Mouse (Mus musculus) heart, embryonic 11.5 days (tissue): ENCODE results near the gene Ppp1cb. TPM values are rescaled to one million over a fixed set of nuclear protein-coding genes. Genes with fewer than 3 reads are reported as not detected.
A peak's percentile ranks its signal among the peaks of the same experiment; 100 is the strongest.

ENCODE experiments used
- ATAC-seq: fragments of 200-750 bp; cut with Nextera tagmentation; replicated peaks from 2 replicates; pipeline ENCODE4 v1.8.0; 2017; ENCODE audit warnings: moderate library complexity; ENCODE audit not compliant: insufficient number of reproducible peaks, low FRiP score, low TSS enrichment
- H3K27ac ChIP-seq: fragments of 300-500 bp; sonication (generic); 2 replicates; pipeline ENCODE4 v1.5.1; 2014; ENCODE audit warnings: mild to moderate bottlenecking, low read depth, low read length
- H3K27me3 ChIP-seq: fragments of 300-500 bp; sonication (generic); 2 replicates; pipeline ENCODE4 v1.6.1; 2014; ENCODE audit warnings: mild to moderate bottlenecking, low read length, mixed read lengths; ENCODE audit not compliant: control insufficient read depth, insufficient read depth
- H3K36me3 ChIP-seq: fragments of 300-500 bp; sonication (generic); 2 replicates; pipeline ENCODE4 v1.6.1; 2014; ENCODE audit warnings: mild to moderate bottlenecking, low read length, moderate library complexity, mixed read lengths; ENCODE audit not compliant: control insufficient read depth, insufficient read depth
- H3K4me1 ChIP-seq: fragments of 300-500 bp; sonication (generic); 2 replicates; pipeline ENCODE4 v1.6.1; 2014; ENCODE audit warnings: low read length; ENCODE audit not compliant: control insufficient read depth, insufficient read depth
- H3K4me2 ChIP-seq: fragments of 300-500 bp; sonication (generic); 2 replicates; pipeline ENCODE4 v1.6.1; 2014; ENCODE audit warnings: mild to moderate bottlenecking, moderate library complexity
- H3K4me3 ChIP-seq: fragments of 300-500 bp; sonication (generic); 2 replicates; pipeline ENCODE4 v1.5.1; 2014; ENCODE audit warnings: low read depth, low read length
- H3K9ac ChIP-seq: fragments of 300-500 bp; sonication (generic); 2 replicates; pipeline ENCODE4 v1.6.1; 2014; ENCODE audit warnings: mild to moderate bottlenecking, low read depth, low read length, moderate library complexity
- H3K9me3 ChIP-seq: fragments of 300-500 bp; sonication (generic); replicated peaks from 2 replicates; pipeline ENCODE4 v1.6.1; 2016; ENCODE audit warnings: low read length; ENCODE audit not compliant: control insufficient read depth
- WGBS: fragments of 180-500 bp; shearing (Covaris S2); extraction: QIAGEN DNeasy Blood & Tissue Kit; methylation state at CpG from one replicate; pipeline ENCODE4 v1.1.7; 2014; ENCODE audit not compliant: insufficient replicate concordance; 5-methylcytosine and 5-hydroxymethylcytosine counted together
- polyA plus RNA-seq: library from polyadenylated mRNA; unstranded; fragments of >200 nt; fragmentation: Nextera tagmentation; extraction: Ambion mirVana; gene quantifications from 2 replicates; pipeline ENCODE4 v1.2.1, GENCODE M21; 2014

The Ppp1cb gene
- polyA plus RNA-seq, 1 experiment from 2014 or later = 264 TPM

DNA sequence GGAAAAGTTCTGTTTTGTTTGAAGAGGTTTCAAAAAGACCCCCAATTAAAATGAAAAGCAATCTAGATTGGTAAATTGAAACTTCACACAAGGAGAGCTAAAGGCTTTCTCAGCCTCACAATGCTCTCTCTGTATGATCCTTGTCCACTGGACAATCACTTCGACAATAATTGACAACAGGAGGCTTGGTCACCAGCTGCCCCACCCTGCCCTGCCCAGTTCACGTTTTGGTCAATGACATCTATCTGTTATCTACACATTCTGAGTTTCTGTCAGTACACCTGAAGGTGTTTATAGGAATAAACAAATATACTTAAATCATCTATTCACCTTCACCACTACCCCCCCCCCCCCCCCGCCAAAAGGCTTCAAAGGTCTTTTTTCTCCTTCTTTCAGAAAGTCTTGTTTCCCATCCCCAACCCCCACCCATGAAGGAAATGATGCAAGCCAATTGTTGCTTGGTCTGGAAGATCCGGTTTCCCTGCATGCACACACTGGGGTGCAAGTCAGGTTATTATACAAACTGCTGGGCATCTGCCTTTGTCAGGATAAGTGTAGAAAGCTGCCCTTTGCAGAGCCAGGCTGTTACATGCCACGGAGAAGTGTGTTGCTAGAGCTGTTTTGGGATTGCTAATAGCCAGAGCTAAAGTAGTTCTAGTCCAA, 20.6 kb upstream of the Ppp1cb start:
- Histone ChIP-seq H3K4me1 (no peaks in the 10 kb centered on the region), H3K4me3 (no peak overlapping the region), H3K9ac (no peak overlapping the region), H3K4me2 (no peak overlapping the region), H3K27me3 (no peaks in the 10 kb centered on the region), H3K36me3 (no peaks in the 10 kb centered on the region), H3K27ac (no peak overlapping the region), H3K9me3 (no peaks in the 10 kb centered on the region)
- 52% methylated on average over 5 of the region's 5 CpGs for WGBS
- no peak for ATAC-seq

DNA sequence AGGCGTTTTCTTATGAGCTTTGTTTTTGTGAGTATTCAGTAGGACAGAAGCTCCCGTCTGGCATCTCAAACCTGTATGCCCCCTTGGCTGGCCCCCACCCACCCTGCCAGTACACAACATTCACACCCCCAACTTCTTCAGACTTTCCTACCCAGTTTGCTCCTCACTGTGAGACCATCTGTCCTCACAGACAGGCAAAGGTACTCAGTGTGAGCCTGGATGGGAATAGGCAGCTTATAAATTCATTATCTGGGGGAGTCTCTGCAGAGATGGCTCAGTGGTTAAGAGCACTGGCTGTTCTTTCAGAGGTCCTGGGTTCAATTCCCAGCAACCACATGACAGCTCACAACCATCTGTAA, 20.1 kb upstream of the Ppp1cb start:
- no peak for ATAC-seq
- H3K9ac ChIP-seq = no peak overlapping the region
- WGBS = 62% methylated on average over 2 of the region's 2 CpGs
- no peaks in the 10 kb centered on the region for H3K27me3 ChIP-seq
- H3K4me2 ChIP-seq = no peak overlapping the region
- no peak overlapping the region for H3K4me3 ChIP-seq
- no peak overlapping the region for H3K27ac ChIP-seq
- H3K9me3 ChIP-seq = no peaks in the 10 kb centered on the region
- H3K36me3 ChIP-seq = no peaks in the 10 kb centered on the region
- H3K4me1 ChIP-seq = no peaks in the 10 kb centered on the region

DNA sequence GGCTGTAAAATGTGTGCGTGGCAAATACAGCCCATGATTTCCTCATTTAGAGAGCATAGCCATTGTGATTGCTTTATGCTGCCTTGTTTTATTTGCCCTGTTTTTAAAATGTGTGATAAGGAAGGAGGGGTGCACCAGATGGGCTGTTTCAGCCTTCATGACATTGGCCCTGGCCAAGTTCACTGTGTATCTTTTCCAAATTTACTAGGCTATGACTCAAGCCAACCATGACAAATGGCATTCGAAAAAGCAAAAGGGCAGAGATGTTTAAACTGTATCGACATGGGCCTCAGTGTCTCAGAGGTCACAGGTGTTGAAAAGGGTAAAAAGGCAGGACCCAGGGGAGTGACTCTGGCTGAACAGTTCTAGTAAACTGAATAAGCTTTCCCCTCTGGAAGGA, 17.3 kb upstream of the Ppp1cb start:
- no peak for ATAC-seq
- Histone ChIP-seq H3K27ac (no peak overlapping the region), H3K4me3 (no peak overlapping the region), H3K9ac (no peak overlapping the region), H3K4me1 (peaks cover 1% of the 10 kb centered on the region; the same call in 1 of the 2 replicates), H3K9me3 (no peaks in the 10 kb centered on the region), H3K27me3 (no peaks in the 10 kb centered on the region), H3K4me2 (no peak overlapping the region), H3K36me3 (no peaks in the 10 kb centered on the region)
- WGBS = 66% methylated on average over 3 of the region's 3 CpGs

DNA sequence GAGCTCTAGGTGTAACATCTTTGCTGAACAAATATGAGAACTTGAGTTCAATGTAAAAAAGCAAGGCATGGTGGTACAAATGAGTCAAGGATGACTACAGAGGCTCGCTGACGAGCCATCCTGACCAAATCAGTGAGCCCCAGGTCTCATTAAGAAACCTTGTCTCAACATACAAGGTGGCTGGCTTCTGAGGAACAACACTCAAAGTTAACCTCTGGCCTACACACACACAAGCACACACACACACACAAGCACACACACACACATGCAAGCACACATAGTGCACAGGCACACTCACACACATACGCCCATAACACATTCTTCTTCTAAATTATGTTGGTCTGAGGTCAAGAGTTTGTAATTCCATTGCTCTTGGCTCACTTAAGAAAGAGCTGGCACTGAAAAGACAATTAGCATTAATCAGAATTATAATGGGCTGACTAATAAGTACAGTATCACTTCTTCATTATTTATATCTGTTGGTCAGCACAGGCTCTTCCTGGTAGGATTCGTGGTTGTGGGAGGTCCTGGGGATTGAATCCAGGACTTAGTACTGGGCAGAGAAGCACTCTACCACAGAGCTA, 16.6 kb upstream of the Ppp1cb start:
- H3K27me3 ChIP-seq = no peaks in the 10 kb centered on the region
- H3K9me3 ChIP-seq = no peaks in the 10 kb centered on the region
- WGBS = 84% methylated on average over 4 of the region's 4 CpGs
- no peak for ATAC-seq
- no peak overlapping the region for H3K4me3 ChIP-seq
- no peak overlapping the region for H3K9ac ChIP-seq
- H3K4me1 ChIP-seq = peaks cover 2% of the 10 kb centered on the region; the same call in 1 of the 2 replicates
- no peak overlapping the region for H3K4me2 ChIP-seq
- no peak overlapping the region for H3K27ac ChIP-seq
- H3K36me3 ChIP-seq = no peaks in the 10 kb centered on the region

DNA sequence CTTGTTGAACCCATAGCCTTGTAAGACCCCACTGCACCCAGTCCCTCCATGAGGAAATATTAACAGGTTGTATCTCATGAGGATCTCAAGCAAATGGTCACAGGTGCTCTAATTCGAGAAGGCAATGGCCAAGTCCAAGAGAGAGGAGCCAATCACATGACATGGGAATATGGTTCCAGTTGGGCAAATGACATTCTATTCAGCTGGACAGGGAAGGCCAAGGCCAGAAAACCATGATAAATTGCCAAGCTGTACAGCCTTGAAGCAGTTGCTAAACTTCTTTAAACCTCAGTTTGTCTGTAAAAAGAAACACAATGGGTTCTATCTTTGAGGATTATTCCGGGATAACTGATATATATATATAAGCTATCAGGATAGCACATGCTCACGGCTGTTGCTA, 14.7 kb upstream of the Ppp1cb start:
- no peaks in the 10 kb centered on the region for H3K9me3 ChIP-seq
- H3K36me3 ChIP-seq = no peaks in the 10 kb centered on the region
- H3K27ac ChIP-seq = no peak overlapping the region
- no peak overlapping the region for H3K9ac ChIP-seq
- H3K27me3 ChIP-seq = no peaks in the 10 kb centered on the region
- no peak overlapping the region for H3K4me3 ChIP-seq
- ATAC-seq = no peak
- 79% methylated on average over 3 of the region's 3 CpGs for WGBS
- H3K4me1 ChIP-seq = peaks cover 2% of the 10 kb centered on the region; the same call in 1 of the 2 replicates
- no peak overlapping the region for H3K4me2 ChIP-seq

DNA sequence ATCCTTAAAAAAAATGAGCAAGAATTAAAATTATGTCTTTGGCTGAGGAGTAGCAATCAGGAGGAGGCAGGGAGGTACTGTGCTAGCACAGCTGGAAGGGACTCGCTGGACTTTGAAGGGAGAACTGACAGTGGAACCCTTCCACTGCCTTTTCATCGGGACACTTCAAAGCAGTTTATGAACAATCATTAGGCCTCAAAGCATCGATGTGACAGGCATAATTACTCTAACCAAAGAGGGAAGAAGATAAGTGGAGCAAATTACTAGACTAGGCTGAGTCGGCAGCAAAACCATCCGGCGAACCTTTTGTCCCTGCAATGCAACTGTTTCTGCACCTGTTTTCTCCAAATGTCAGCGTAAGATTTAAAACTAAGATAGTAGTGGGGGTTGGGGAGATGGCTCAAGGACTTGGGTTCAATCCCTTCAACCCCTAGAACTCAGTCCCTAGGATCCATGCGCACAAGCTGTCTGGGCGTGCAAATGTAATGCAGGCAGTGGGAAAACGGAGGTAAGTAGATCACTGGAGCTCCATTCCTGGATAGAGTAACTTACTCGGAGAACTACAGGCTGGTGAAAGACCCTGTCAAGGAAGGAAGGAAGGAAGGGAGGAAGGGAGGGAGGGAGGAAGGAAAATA, 13.2 kb upstream of the Ppp1cb start:
- H3K4me3 ChIP-seq = no peak overlapping the region
- H3K9me3 ChIP-seq = no peaks in the 10 kb centered on the region
- H3K36me3 ChIP-seq = no peaks in the 10 kb centered on the region
- no peak overlapping the region for H3K4me2 ChIP-seq
- no peak overlapping the region for H3K9ac ChIP-seq
- H3K27me3 ChIP-seq = no peaks in the 10 kb centered on the region
- H3K4me1 ChIP-seq = peaks cover 2% of the 10 kb centered on the region; the same call in 1 of the 2 replicates
- H3K27ac ChIP-seq = no peak overlapping the region
- WGBS = 75% methylated on average over 11 of the region's 11 CpGs
- no peak for ATAC-seq

DNA sequence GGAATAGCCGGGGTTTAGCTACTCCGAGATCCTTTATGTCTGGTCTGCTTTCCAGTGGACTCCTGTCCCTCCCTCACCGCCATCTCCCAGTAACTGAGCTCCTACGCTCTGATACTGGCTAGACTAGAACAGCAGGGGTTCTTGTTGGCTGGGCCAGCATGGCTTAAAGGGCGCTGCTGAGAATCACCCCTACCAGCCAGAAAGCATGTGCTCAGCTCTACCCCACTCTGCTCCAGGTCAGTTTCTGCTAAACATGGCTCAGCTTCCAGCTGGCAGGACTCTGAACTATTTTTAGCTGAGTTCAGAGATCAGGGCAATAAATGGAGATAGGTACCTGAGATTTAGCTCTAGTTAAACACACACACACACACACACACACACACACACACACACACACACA, 12.2 kb upstream of the Ppp1cb start:
- H3K4me2 ChIP-seq = no peak overlapping the region
- no peak overlapping the region for H3K9ac ChIP-seq
- no peaks in the 10 kb centered on the region for H3K27me3 ChIP-seq
- H3K27ac ChIP-seq = peak overlapping the region; percentile 65
- ATAC-seq = no peak; the same call in 1 of the 2 replicates
- H3K9me3 ChIP-seq = no peaks in the 10 kb centered on the region
- H3K4me3 ChIP-seq = no peak overlapping the region
- WGBS = 37% methylated on average over 5 of the region's 5 CpGs
- H3K4me1 ChIP-seq = peaks cover 2% of the 10 kb centered on the region; the same call in 1 of the 2 replicates
- no peaks in the 10 kb centered on the region for H3K36me3 ChIP-seq

DNA sequence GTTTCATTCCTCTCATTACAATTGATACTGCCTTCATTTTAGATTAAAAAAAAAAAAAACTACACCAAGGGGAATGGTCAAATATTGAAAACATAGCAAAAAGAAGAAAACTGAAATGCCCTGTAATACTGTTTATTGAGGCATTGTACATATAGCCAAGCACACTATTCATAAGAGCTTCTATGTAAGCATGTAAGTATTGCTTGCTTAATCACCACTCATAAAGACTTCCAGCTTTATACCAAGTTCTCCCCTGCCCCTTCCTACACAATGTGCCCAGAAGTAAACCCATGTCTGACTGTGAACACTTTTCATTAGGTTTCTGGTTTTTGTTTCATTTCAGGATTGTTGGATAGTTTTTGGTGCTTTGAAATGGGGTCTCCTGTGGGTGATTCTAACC, 11.8 kb upstream of the Ppp1cb start:
- H3K27me3 ChIP-seq = no peaks in the 10 kb centered on the region
- ATAC-seq = no peak
- H3K4me3 ChIP-seq = no peak overlapping the region
- H3K9me3 ChIP-seq = no peaks in the 10 kb centered on the region
- peaks cover 2% of the 10 kb centered on the region; the same call in 1 of the 2 replicates for H3K4me1 ChIP-seq
- no peak overlapping the region for H3K27ac ChIP-seq
- H3K9ac ChIP-seq = no peak overlapping the region
- H3K4me2 ChIP-seq = no peak overlapping the region
- H3K36me3 ChIP-seq = no peaks in the 10 kb centered on the region
